Comparison of ENCODE assay signal across 15 mouse cellular contexts in genomic region chr4:154581261-154581886, GRCm38 (mm10). TPM values are rescaled to one million over a fixed set of nuclear protein-coding genes. Genes with fewer than 3 reads are reported as not detected.
DNase-seq lines count a peak whose midpoint lies in the region; ATAC-seq and TF ChIP-seq lines count a peak whose summit lies in the region.
"Had no signal": no experiment of that assay in that cellular context is flagged by ENCODE, and none has a peak within 500 bp of the region (broad histone marks: within the 10 kb centered on the region; RNA-seq: fewer than 3 reads in every experiment).

No protein-coding gene starts in this region.

- no peaks in the 10 kb centered on the region for H3K27me3 ChIP-seq in embryonic facial prominence, embryonic 14.5 days (replicated peaks; ENCODE audit: control insufficient read depth, insufficient read depth, low read length)
- peaks cover 7% of the 10 kb centered on the region; the same call in 1 of the 2 replicates for H3K27me3 ChIP-seq in heart, embryonic 11.5 days (ENCODE audit: control insufficient read depth, insufficient read depth, low read length)
- H3K27me3 ChIP-seq in limb, embryonic 11.5 days (ENCODE audit: control insufficient read depth, insufficient read depth, low read length), result no peaks in the 10 kb centered on the region
- H3K27me3 ChIP-seq in liver, postnatal 0 days (ENCODE audit: insufficient read depth, low read length), result no peaks in the 10 kb centered on the region

- H3K36me3 ChIP-seq in embryonic facial prominence, embryonic 14.5 days (ENCODE audit: control insufficient read depth, insufficient read depth, low read length), result no peaks in the 10 kb centered on the region
- H3K36me3 ChIP-seq in heart, embryonic 11.5 days (ENCODE audit: control insufficient read depth, insufficient read depth, low read length), result no peaks in the 10 kb centered on the region
- no peaks in the 10 kb centered on the region for H3K36me3 ChIP-seq in limb, embryonic 11.5 days (ENCODE audit: control insufficient read depth, insufficient read depth, low read length)
- H3K36me3 ChIP-seq in liver, postnatal 0 days (replicated peaks; ENCODE audit: insufficient read depth, low read length), result no peaks in the 10 kb centered on the region
- H3K36me3 ChIP-seq: hindbrain, embryonic 13.5 days; limb, embryonic 15.5 days; midbrain, embryonic 12.5 days; neural tube, embryonic 13.5 days had no signal

- DNase-seq in layer of hippocampus, adult 2 months (ENCODE audit: low spot score in 2 of 2), result no peak
- DNase-seq in layer of hippocampus, adult 8-10 months (ENCODE audit: low spot score in 2 of 2), result no peak
- DNase-seq in embryonic facial prominence, embryonic 14.5 days (ENCODE audit: low spot score), result peak; percentile 60
- no peak for DNase-seq in limb, embryonic 11.5 days (ENCODE audit: low spot score)
- DNase-seq in liver, postnatal 0 days, result no peak
- no peak for DNase-seq in cerebellum, adult 11 months
- DNase-seq: cerebellum, adult 9-11 months; kidney, adult 18-20 months; lung, postnatal 10 days; thymus, postnatal 4 days had no signal

- WGBS in embryonic facial prominence, embryonic 14.5 days, result 40% methylated on average over 16 of the region's 16 CpGs
- WGBS in heart, embryonic 11.5 days (ENCODE audit: insufficient replicate concordance), result 54% methylated on average over 16 of the region's 16 CpGs
- WGBS in limb, embryonic 11.5 days, result 41% methylated on average over 16 of the region's 16 CpGs
- 67% methylated on average over 16 of the region's 16 CpGs for WGBS in liver, postnatal 0 days (ENCODE audit: insufficient replicate concordance)

- no peak overlapping the region for H3K4me2 ChIP-seq in embryonic facial prominence, embryonic 14.5 days (ENCODE audit: low read depth, low read length)
- H3K4me2 ChIP-seq in heart, embryonic 11.5 days, result no peak overlapping the region
- H3K4me2 ChIP-seq in limb, embryonic 11.5 days (ENCODE audit: low read depth, severe bottlenecking), result no peak overlapping the region
- no peak overlapping the region for H3K4me2 ChIP-seq in liver, postnatal 0 days (ENCODE audit: low read depth, low read length)
- H3K4me2 ChIP-seq: hindbrain, embryonic 13.5 days; limb, embryonic 15.5 days; midbrain, embryonic 12.5 days; neural tube, embryonic 13.5 days had no signal

- H3K9me3 ChIP-seq in embryonic facial prominence, embryonic 14.5 days (ENCODE audit: control insufficient read depth, low read length), result no peaks in the 10 kb centered on the region
- no peaks in the 10 kb centered on the region for H3K9me3 ChIP-seq in heart, embryonic 11.5 days (replicated peaks; ENCODE audit: control insufficient read depth, low read length)
- H3K9me3 ChIP-seq in limb, embryonic 11.5 days (ENCODE audit: control insufficient read depth, low read length), result no peaks in the 10 kb centered on the region
- no peaks in the 10 kb centered on the region for H3K9me3 ChIP-seq in liver, postnatal 0 days (ENCODE audit: low read length)
- H3K9me3 ChIP-seq: hindbrain, embryonic 13.5 days; limb, embryonic 15.5 days; midbrain, embryonic 12.5 days; neural tube, embryonic 13.5 days had no signal

- peak overlapping the region; percentile 76 for H3K27ac ChIP-seq in layer of hippocampus, adult 2 months
- no peak overlapping the region for H3K27ac ChIP-seq in embryonic facial prominence, embryonic 14.5 days (replicated peaks; ENCODE audit: low read depth, low read length)
- 0 out of 2 replicates have a peak overlapping the region, but pooled peaks have one; percentile 15 for H3K27ac ChIP-seq in heart, embryonic 11.5 days (ENCODE audit: low read depth, low read length)
- 0 out of 2 replicates have a peak overlapping the region, but pooled peaks have one; percentile 6 for H3K27ac ChIP-seq in limb, embryonic 11.5 days (replicated peaks; ENCODE audit: low read depth, low read length)
- H3K27ac ChIP-seq in liver, postnatal 0 days (ENCODE audit: low read depth), result no peak overlapping the region
- H3K27ac ChIP-seq: hindbrain, embryonic 13.5 days; limb, embryonic 15.5 days; midbrain, embryonic 12.5 days; neural tube, embryonic 13.5 days had no signal

- no peak for TF ChIP-seq EP300 in liver, postnatal 0 days (IDR thresholded peaks at IDR 0.05; ENCODE audit: low read depth)

- H3K4me3 ChIP-seq in layer of hippocampus, adult 2 months, result no peak overlapping the region
- H3K4me3 ChIP-seq in embryonic facial prominence, embryonic 14.5 days (ENCODE audit: low read depth, low read length), result no peak overlapping the region
- H3K4me3 ChIP-seq in heart, embryonic 11.5 days (ENCODE audit: low read depth, low read length), result no peak overlapping the region
- no peak overlapping the region for H3K4me3 ChIP-seq in limb, embryonic 11.5 days (ENCODE audit: low read depth, low read length)
- no peak overlapping the region for H3K4me3 ChIP-seq in liver, postnatal 0 days (ENCODE audit: low read depth, low read length)
- H3K4me3 ChIP-seq: hindbrain, embryonic 13.5 days; limb, embryonic 15.5 days; midbrain, embryonic 12.5 days; neural tube, embryonic 13.5 days had no signal

- TF ChIP-seq CTCF in layer of hippocampus, adult 2 months (conservative IDR thresholded peaks at IDR 0.05), result no peak
- no peak for TF ChIP-seq CTCF in liver, postnatal 0 days (IDR thresholded peaks at IDR 0.05; ENCODE audit: low read depth)

- peaks cover 32% of the 10 kb centered on the region for H3K4me1 ChIP-seq in embryonic facial prominence, embryonic 14.5 days (ENCODE audit: control insufficient read depth, insufficient read depth, low read length)
- peaks cover 30% of the 10 kb centered on the region for H3K4me1 ChIP-seq in heart, embryonic 11.5 days (ENCODE audit: control insufficient read depth, insufficient read depth, low read length)
- peaks cover 59% of the 10 kb centered on the region for H3K4me1 ChIP-seq in limb, embryonic 11.5 days (ENCODE audit: control insufficient read depth, insufficient read depth, low read length)
- no peaks in the 10 kb centered on the region for H3K4me1 ChIP-seq in liver, postnatal 0 days (ENCODE audit: insufficient read depth)

- ATAC-seq in embryonic facial prominence, embryonic 14.5 days (ENCODE audit: low read depth), result peak; percentile 24
- no peak for ATAC-seq in heart, embryonic 11.5 days (replicated peaks; ENCODE audit: insufficient number of reproducible peaks, low FRiP score, low TSS enrichment)
- no peak for ATAC-seq in limb, embryonic 11.5 days (ENCODE audit: insufficient number of reproducible peaks, low FRiP score, low TSS enrichment, low read depth)
- no peak for ATAC-seq in liver, postnatal 0 days

- H3K9ac ChIP-seq in embryonic facial prominence, embryonic 14.5 days (ENCODE audit: low read depth, low read length), result no peak overlapping the region
- H3K9ac ChIP-seq in heart, embryonic 11.5 days (ENCODE audit: low read depth, low read length), result no peak overlapping the region
- H3K9ac ChIP-seq in limb, embryonic 11.5 days (ENCODE audit: low read length), result no peak overlapping the region
- H3K9ac ChIP-seq in liver, postnatal 0 days (replicated peaks), result no peak overlapping the region
- H3K9ac ChIP-seq: hindbrain, embryonic 13.5 days; limb, embryonic 15.5 days; midbrain, embryonic 12.5 days; neural tube, embryonic 13.5 days had no signal

RNA-seq across cellular contexts. Expression of gene Prdm16, which starts 55.3 kb away (rescaled TPM):
- 10 to 100 TPM; 10.8 to 11.5 TPM for total RNA-seq in layer of hippocampus, adult 2 months (2021)
- total RNA-seq in layer of hippocampus, adult 8-10 months (2022), result 10 to 100 TPM in 3 of 4 experiments, 1 to 10 TPM in 1; 9.3 to 15.5 (median 13.9) TPM
- polyA plus RNA-seq in embryonic facial prominence, embryonic 14.5 days (2014; fragmentation: Nextera tagmentation; extraction: Ambion mirVana), result 12.7 and 17.2 TPM in 2 replicates
- 14.2 and 14.8 TPM in 2 replicates for polyA plus RNA-seq in heart, embryonic 11.5 days (2014; fragmentation: Nextera tagmentation; extraction: Ambion mirVana)
- polyA plus RNA-seq in limb, embryonic 11.5 days (2014; fragmentation: Nextera tagmentation; extraction: Ambion mirVana), result 78.2 and 87.1 TPM in 2 replicates
- 0.75 and 2.2 TPM in 2 replicates for polyA plus RNA-seq in liver, postnatal 0 days (2015; fragmentation: Nextera tagmentation; extraction: Ambion mirVana)

Comparison
In these comparisons a context has a peak if more than half of its experiments do, and no peak if none do; other contexts are left out.
1. H3K27ac ChIP-seq: peak in layer of hippocampus, adult 2 months (single experiment), heart, embryonic 11.5 days (single experiment) and limb, embryonic 11.5 days (single experiment); none in embryonic facial prominence, embryonic 14.5 days (single experiment) and liver, postnatal 0 days (single experiment).